Mouse (Mus musculus) cerebellum, postnatal 4 days (tissue): Measurements from ENCODE around the gene Bpifb4.
A peak's percentile ranks its signal among the peaks of the same experiment; 100 is the strongest.

Experiments used
- DNase-seq, 2 experiments: peaks; one replicate each; pipeline ENCODE4 v3.0.0; 2022; ENCODE audit warnings: low spot score in 2 of 2, mixed read lengths in 1 of 2

Gene Bpifb4

GRCm38 (mm10) chr2:153937843-153938242 lies at the start of gene Bpifb4:
Gene Bpifb4 (plus strand): TSS chr2:153938212.
- DNase-seq, result no peak

- no peak for DNase-seq
These were observed 38.9 kb upstream of the Bpifb4 start for GRCm38 (mm10) chr2:153899111-153899510.

- DNase-seq, result no peak
These were observed 37.9 kb upstream of the Bpifb4 start, which contains the start of gene Bpifb6 for GRCm38 (mm10) chr2:153900088-153900487. Gene Bpifb6 (plus strand): TSS chr2:153900388.

- DNase-seq, result no peak
These were observed 35.3 kb upstream of the Bpifb4 start for GRCm38 (mm10) chr2:153902726-153903125.

GRCm38 (mm10) chr2:153906626-153907025 lies 31.4 kb upstream of the Bpifb4 start:
- DNase-seq, result no peak

- DNase-seq, result peak in 1 of 2 experiments; percentile 10
These were observed 23.9 kb upstream of the Bpifb4 start for GRCm38 (mm10) chr2:153914151-153914550.

GRCm38 (mm10) chr2:153917930-153918329 lies 20.1 kb upstream of the Bpifb4 start, which contains the start of gene Bpifb3:
Gene Bpifb3 (plus strand): TSS chr2:153918230.
- no peak for DNase-seq

GRCm38 (mm10) chr2:153921246-153921645 lies 16.8 kb upstream of the Bpifb4 start:
- DNase-seq, result no peak

GRCm38 (mm10) chr2:153929871-153930413 lies 8.1 kb upstream of the Bpifb4 start:
- DNase-seq, result peak; percentile 66 to 77

- DNase-seq, result no peak
These were observed 6.9 kb upstream of the Bpifb4 start for GRCm38 (mm10) chr2:153931125-153931524.

GRCm38 (mm10) chr2:153933311-153933710 lies 4.7 kb upstream of the Bpifb4 start:
- peak in 1 of 2 experiments; percentile 16 for DNase-seq

GRCm38 (mm10) chr2:153935348-153935747 lies 2.7 kb upstream of the Bpifb4 start:
- no peak for DNase-seq

GRCm38 (mm10) chr2:153943537-153943936 lies 5.5 kb downstream of the Bpifb4 start:
- peak; percentile 48 to 72 for DNase-seq

- DNase-seq, result no peak
These were observed 6.6 kb downstream of the Bpifb4 start for GRCm38 (mm10) chr2:153944567-153944966.

GRCm38 (mm10) chr2:153952897-153953296 lies 14.9 kb downstream of the Bpifb4 start:
- peak; percentile 61 to 79 for DNase-seq

GRCm38 (mm10) chr2:153953836-153954235 lies 15.8 kb downstream of the Bpifb4 start:
- DNase-seq, result peak in 1 of 2 experiments; percentile 51

GRCm38 (mm10) chr2:153962821-153963331 lies 24.9 kb downstream of the Bpifb4 start:
- no peak for DNase-seq

GRCm38 (mm10) chr2:153963334-153963733 lies 25.3 kb downstream of the Bpifb4 start:
- peak in 1 of 2 experiments; percentile 58 for DNase-seq

- DNase-seq, result no peak
These were observed 32.2 kb downstream of the Bpifb4 start for GRCm38 (mm10) chr2:153970221-153970620.

GRCm38 (mm10) chr2:153974582-153974981 lies 36.6 kb downstream of the Bpifb4 start, which contains the start of gene Bpifa6:
Gene Bpifa6 (plus strand): TSS chr2:153974945.
- no peak for DNase-seq

GRCm38 (mm10) chr2:153995770-153996169 lies 57.8 kb downstream of the Bpifb4 start:
- peak; percentile 67 to 88 for DNase-seq

GRCm38 (mm10) chr2:154000501-154000900 lies 62.5 kb downstream of the Bpifb4 start:
- DNase-seq, result no peak

- DNase-seq, result no peak
These were observed 63.0 kb downstream of the Bpifb4 start for GRCm38 (mm10) chr2:154001056-154001455.
